Mouse (Mus musculus) MEL (cell line): ENCODE results near the gene Mms22l. TPM values are rescaled to one million over a fixed set of nuclear protein-coding genes. Genes with fewer than 3 reads are reported as not detected.

ENCODE experiments used
- DNase-seq: peaks from one replicate; pipeline ENCODE4 v3.0.0; 2011; ENCODE audit warnings: low read depth, low spot score
- H3K27ac ChIP-seq: 2 replicates; pipeline ENCODE4 v1.5.1; 2012; ENCODE audit warnings: low read depth, mild to moderate bottlenecking, control low read depth, low read length, moderate library complexity; ENCODE audit not compliant: control insufficient read depth
- H3K27me3 ChIP-seq, 2 experiments: fragments of 150-350 bp in 1 of 2; sonication (generic) in 1 of 2; 2 replicates each; pipeline ENCODE4 v1.6.1; 2012; ENCODE audit warnings: low read length in 2 of 2, mild to moderate bottlenecking in 2 of 2, improper control_type of control experiment in 1 of 2, moderate library complexity in 1 of 2; ENCODE audit not compliant: insufficient read depth in 2 of 2, control insufficient read depth in 1 of 2
- H3K36me3 ChIP-seq, 2 experiments: 2 replicates each; pipeline ENCODE4 v1.6.1; 2012 to 2014; ENCODE audit warnings: low read length in 2 of 2, improper control_type of control experiment in 1 of 2, inconsistent platforms in 1 of 2, mild to moderate bottlenecking in 1 of 2; ENCODE audit not compliant: insufficient read depth in 2 of 2, control insufficient read depth in 1 of 2
- H3K4me1 ChIP-seq, 2 experiments: fragments of 150-350 bp in 1 of 2; sonication (generic) in 1 of 2; 2 replicates each; pipeline ENCODE4 v1.6.1; 2012; ENCODE audit warnings: low read length in 2 of 2, improper control_type of control experiment in 1 of 2, mild to moderate bottlenecking in 1 of 2; ENCODE audit not compliant: insufficient read depth in 2 of 2, control insufficient read depth in 1 of 2
- H3K4me3 ChIP-seq, 2 experiments: fragments of 150-350 bp in 1 of 2; sonication (generic) in 1 of 2; 2 replicates each; pipeline ENCODE4 v1.5.1; 2012; ENCODE audit warnings: low read depth in 2 of 2, low read length in 2 of 2, mild to moderate bottlenecking in 2 of 2, moderate library complexity in 2 of 2, control low read depth in 1 of 2, improper control_type of control experiment in 1 of 2; ENCODE audit not compliant: control insufficient read depth in 1 of 2, insufficient read depth in 1 of 2
- H3K79me2 ChIP-seq: 2 replicates; pipeline ENCODE4 v1.6.1; 2012; ENCODE audit warnings: mild to moderate bottlenecking, low read length, moderate library complexity; ENCODE audit not compliant: control insufficient read depth, poor library complexity, insufficient read depth
- H3K9ac ChIP-seq: 2 replicates; pipeline ENCODE4 v1.6.1; 2012; ENCODE audit warnings: low read depth, mild to moderate bottlenecking, control low read depth, low read length, moderate library complexity; ENCODE audit not compliant: control insufficient read depth, poor library complexity, severe bottlenecking
- H3K9me3 ChIP-seq: fragments of 150-350 bp; sonication (generic); replicated peaks from 2 replicates; pipeline ENCODE4 v1.6.1; 2012; ENCODE audit warnings: mild to moderate bottlenecking, low read length, improper control_type of control experiment, moderate library complexity; ENCODE audit not compliant: insufficient read depth
- BHLHE40 ChIP-seq: IDR thresholded peaks from 2 replicates; pipeline ENCODE4 v1.6.1; 2012; ENCODE audit warnings: low read depth, mild to moderate bottlenecking, inconsistent platforms, low read length, improper control_type of control experiment, borderline replicate concordance
- CHD1 ChIP-seq: IDR thresholded peaks from 2 replicates; pipeline ENCODE4 v1.6.1; 2012; ENCODE audit warnings: low read depth, mild to moderate bottlenecking, inconsistent platforms, low read length, improper control_type of control experiment
- CHD2 ChIP-seq: IDR thresholded peaks from 2 replicates; pipeline ENCODE4 v1.6.1; 2011; ENCODE audit warnings: low read length, improper control_type of control experiment
- CTCF ChIP-seq, 3 experiments: IDR thresholded peaks in 2 of 3; conservative IDR thresholded peaks in 1 of 3; 2 replicates each; pipeline ENCODE4 v1.5.1; 2011 to 2012; ENCODE audit warnings: low read length in 3 of 3, low read depth in 2 of 3, mild to moderate bottlenecking in 2 of 3, improper control_type of control experiment in 1 of 3, inconsistent platforms in 1 of 3, mixed read lengths in 1 of 3, moderate library complexity in 1 of 3; ENCODE audit not compliant: control insufficient read depth in 1 of 3, insufficient read depth in 1 of 3, poor library complexity in 1 of 3, severe bottlenecking in 1 of 3
- ELF1 ChIP-seq: IDR thresholded peaks from 2 replicates; pipeline ENCODE4 v1.6.1; 2014; ENCODE audit warnings: low read depth, mild to moderate bottlenecking, inconsistent platforms, low read length, improper control_type of control experiment, moderate library complexity
- GATA1 ChIP-seq: IDR thresholded peaks from 2 replicates; pipeline ENCODE4 v1.6.1; 2011; ENCODE audit warnings: low read depth, low read length, improper control_type of control experiment
- JUND ChIP-seq: IDR thresholded peaks from 2 replicates; pipeline ENCODE4 v1.6.1; 2011; ENCODE audit warnings: low read depth, mild to moderate bottlenecking, improper control_type of control experiment, low read length
- NELFE ChIP-seq: IDR thresholded peaks from 2 replicates; pipeline ENCODE4 v1.6.1; 2011; ENCODE audit warnings: low read depth, low read length, improper control_type of control experiment
- SIN3A ChIP-seq: IDR thresholded peaks from 2 replicates; pipeline ENCODE4 v1.6.1; 2012; ENCODE audit warnings: low read length, improper control_type of control experiment, inconsistent platforms
- SMC3 ChIP-seq: IDR thresholded peaks from 2 replicates; pipeline ENCODE4 v1.6.1; 2011; ENCODE audit warnings: low read depth, low read length, improper control_type of control experiment
- TAL1 ChIP-seq: IDR thresholded peaks from 2 replicates; pipeline ENCODE4 v1.6.1; 2012; ENCODE audit warnings: mild to moderate bottlenecking, inconsistent platforms, low read length, moderate library complexity, mixed read lengths
- TBP ChIP-seq: IDR thresholded peaks from 2 replicates; pipeline ENCODE4 v1.8.0; 2011; ENCODE audit warnings: low read depth, low read length, improper control_type of control experiment
- TCF12 ChIP-seq: IDR thresholded peaks from 2 replicates; pipeline ENCODE4 v1.6.1; 2014; ENCODE audit warnings: low read depth, mild to moderate bottlenecking, inconsistent platforms, low read length, improper control_type of control experiment, moderate library complexity
- UBTF ChIP-seq: IDR thresholded peaks from 2 replicates; pipeline ENCODE4 v1.6.1; 2012; ENCODE audit warnings: low read depth, mild to moderate bottlenecking, inconsistent platforms, low read length, improper control_type of control experiment, moderate library complexity, borderline replicate concordance; ENCODE audit not compliant: insufficient read depth
- ZC3H11A ChIP-seq: IDR thresholded peaks from 2 replicates; pipeline ENCODE4 v1.6.1; 2012; ENCODE audit warnings: low read depth, mild to moderate bottlenecking, inconsistent platforms, low read length, improper control_type of control experiment
- ZKSCAN1 ChIP-seq: IDR thresholded peaks from 2 replicates; pipeline ENCODE4 v1.6.1; 2012; ENCODE audit warnings: low read depth, mild to moderate bottlenecking, inconsistent platforms, low read length, improper control_type of control experiment, moderate library complexity
- ZMIZ1 ChIP-seq: IDR thresholded peaks from 2 replicates; pipeline ENCODE4 v1.6.1; 2012; ENCODE audit warnings: low read depth, mild to moderate bottlenecking, inconsistent platforms, low read length, improper control_type of control experiment, moderate library complexity
- ZNF384 ChIP-seq: IDR thresholded peaks from 2 replicates; pipeline ENCODE4 v1.6.1; 2012; ENCODE audit warnings: low read depth, mild to moderate bottlenecking, inconsistent platforms, low read length, improper control_type of control experiment
- polyA plus RNA-seq, 2 experiments: library from polyadenylated mRNA; stranded (reverse) in 1 of 2; unstranded in 1 of 2; fragments of >175 nt in 1 of 2; fragments of >200 nt in 1 of 2; gene quantifications; 2 replicates each; pipeline versions ENCODE4 v1.2.1 to v1.2.4; 2012; ENCODE audit warnings: low replicate concordance in 2 of 2, low read depth in 1 of 2; ENCODE audit not compliant: insufficient read length in 2 of 2, insufficient read depth in 1 of 2, missing spikeins in 1 of 2
- total RNA-seq: library from RNA; depleted of rRNA; stranded (reverse); fragments of 300-350 nt; gene quantifications from 2 replicates; pipeline ENCODE4 v1.2.3, GENCODE M21; 2012

Gene Mms22l
- total and polyA plus RNA-seq, 3 experiments: 40.3 to 46.3 TPM; not detected in 1

GRCm38 (mm10) chr4:24557149-24557548 is 60.9 kb downstream of the Mms22l start:
- no peak overlapping the region for H3K27ac ChIP-seq
- H3K9me3 ChIP-seq: no peaks in the 10 kb centered on the region
- peaks cover 16% of the 10 kb centered on the region for H3K79me2 ChIP-seq
- peaks cover 9 to 20% of the 10 kb centered on the region in 2 experiments; a peak in 3 of 4 replicates for H3K4me1 ChIP-seq
- DNase-seq: no peak
- H3K27me3 ChIP-seq: no peaks in the 10 kb centered on the region
- H3K36me3 ChIP-seq: peaks cover 2 to 22% of the 10 kb centered on the region in 2 experiments
- no peak for TF ChIP-seq TCF12
- no peak for TF ChIP-seq CHD2
- no peak for TF ChIP-seq ZKSCAN1
- no peak for TF ChIP-seq ZNF384
- no peak for TF ChIP-seq NELFE
- no peak for TF ChIP-seq TBP
- TF ChIP-seq JUND: no peak
- no peak for TF ChIP-seq CTCF (IDR thresholded peaks at IDR 0.05 in 2 of 3, conservative IDR thresholded peaks at IDR 0.05 in 1 of 3; ENCODE audit: control insufficient read depth in 1 of 3, insufficient read depth in 1 of 3, low read depth in 2 of 3, low read length in 3 of 3, poor library complexity in 1 of 3, severe bottlenecking in 1 of 3)
- TF ChIP-seq BHLHE40: no peak
- no peak for TF ChIP-seq SIN3A
- no peak for TF ChIP-seq CHD1
- no peak for TF ChIP-seq SMC3
- no peak overlapping the region for H3K4me3 ChIP-seq
- no peak overlapping the region for H3K9ac ChIP-seq

- Histone ChIP-seq H3K4me1 (no peaks in the 10 kb centered on the region), H3K27ac (no peak overlapping the region), H3K79me2 (peaks cover 2% of the 10 kb centered on the region; the same call in 1 of the 2 replicates), H3K9ac (no peak overlapping the region), H3K4me3 (no peak overlapping the region), H3K27me3 (no peaks in the 10 kb centered on the region), H3K9me3 (no peaks in the 10 kb centered on the region), H3K36me3 (peaks cover 0 to 12% of the 10 kb centered on the region in 2 experiments; a peak in 3 of 4 replicates)
- DNase-seq: no peak
- TF ChIP-seq CHD2 (no peak), GATA1 (no peak), ELF1 (no peak), UBTF (no peak), ZKSCAN1 (no peak), JUND (no peak), ZMIZ1 (no peak), ZC3H11A (no peak), TAL1 (no peak)
- TF ChIP-seq, all 39 proteins: peak for 0
Measured at GRCm38 (mm10) chr4:24568026-24568425, 71.8 kb downstream of the Mms22l start.
